Mouse (Mus musculus) MEL (cell line): ENCODE measurements around the gene Trip11.

Experiments used
- CTCF ChIP-seq, 3 experiments: IDR thresholded peaks in 2 of 3; conservative IDR thresholded peaks in 1 of 3; 2 replicates each; pipeline ENCODE4 v1.5.1; 2011 to 2012; ENCODE audit warnings: low read length in 3 of 3, low read depth in 2 of 3, mild to moderate bottlenecking in 2 of 3, improper control_type of control experiment in 1 of 3, inconsistent platforms in 1 of 3, mixed read lengths in 1 of 3, moderate library complexity in 1 of 3; ENCODE audit not compliant: control insufficient read depth in 1 of 3, insufficient read depth in 1 of 3, poor library complexity in 1 of 3, severe bottlenecking in 1 of 3
- EP300 ChIP-seq, 2 experiments: IDR thresholded peaks; 2 replicates each; pipeline ENCODE4 v1.6.1; 2011; ENCODE audit warnings: improper control_type of control experiment in 2 of 2, low read length in 2 of 2, low read depth in 1 of 2, mild to moderate bottlenecking in 1 of 2
- ETS1 ChIP-seq: IDR thresholded peaks from 2 replicates; pipeline ENCODE4 v1.6.1; 2012; ENCODE audit warnings: low read depth, mild to moderate bottlenecking, inconsistent platforms, low read length, improper control_type of control experiment, moderate library complexity
- MEF2A ChIP-seq: IDR thresholded peaks from 2 replicates; pipeline ENCODE4 v1.6.1; 2014; ENCODE audit warnings: low read depth, mild to moderate bottlenecking, inconsistent platforms, low read length, improper control_type of control experiment; ENCODE audit not compliant: poor library complexity, insufficient replicate concordance, severe bottlenecking; ENCODE audit errors: extremely low read depth
- MXI1 ChIP-seq: IDR thresholded peaks from 2 replicates; pipeline ENCODE4 v1.6.1; 2011; ENCODE audit warnings: mild to moderate bottlenecking, low read depth, low read length, improper control_type of control experiment
- POLR2A ChIP-seq, 2 experiments: IDR thresholded peaks; 2 replicates each; pipeline ENCODE4 v1.6.1; 2011 to 2012; ENCODE audit warnings: low read length in 2 of 2, mild to moderate bottlenecking in 2 of 2, control low read depth in 1 of 2, improper control_type of control experiment in 1 of 2, low read depth in 1 of 2, moderate library complexity in 1 of 2; ENCODE audit not compliant: control insufficient read depth in 1 of 2, insufficient read depth in 1 of 2, poor library complexity in 1 of 2
- RCOR1 ChIP-seq: IDR thresholded peaks from 2 replicates; pipeline ENCODE4 v1.6.1; 2012; ENCODE audit warnings: low read depth, mild to moderate bottlenecking, inconsistent platforms, low read length, improper control_type of control experiment
- UBTF ChIP-seq: IDR thresholded peaks from 2 replicates; pipeline ENCODE4 v1.6.1; 2012; ENCODE audit warnings: low read depth, mild to moderate bottlenecking, inconsistent platforms, low read length, improper control_type of control experiment, moderate library complexity, borderline replicate concordance; ENCODE audit not compliant: insufficient read depth
- ZKSCAN1 ChIP-seq: IDR thresholded peaks from 2 replicates; pipeline ENCODE4 v1.6.1; 2012; ENCODE audit warnings: low read depth, mild to moderate bottlenecking, inconsistent platforms, low read length, improper control_type of control experiment, moderate library complexity

GRCm38 (mm10) chr12:101819570-101819969 is 93.5 kb downstream of the Trip11 start:
- TF ChIP-seq POLR2A (IDR thresholded peaks at IDR 0.05; ENCODE audit: control insufficient read depth in 1 of 2, insufficient read depth in 1 of 2, low read depth in 1 of 2, low read length in 2 of 2, poor library complexity in 1 of 2), result no peak
- TF ChIP-seq RCOR1, result no peak
- TF ChIP-seq MXI1, result no peak
- no peak for TF ChIP-seq ETS1
- no peak for TF ChIP-seq CTCF (IDR thresholded peaks at IDR 0.05 in 2 of 3, conservative IDR thresholded peaks at IDR 0.05 in 1 of 3; ENCODE audit: control insufficient read depth in 1 of 3, insufficient read depth in 1 of 3, low read depth in 2 of 3, low read length in 3 of 3, poor library complexity in 1 of 3, severe bottlenecking in 1 of 3)
- no peak for TF ChIP-seq EP300 (IDR thresholded peaks at IDR 0.05; ENCODE audit: low read depth in 1 of 2, low read length in 2 of 2)
- no peak for TF ChIP-seq ZKSCAN1
- TF ChIP-seq MEF2A, result no peak
- TF ChIP-seq UBTF, result no peak
